Mouse (Mus musculus) liver, adult 2 months (tissue): Measurements from ENCODE around the gene Arid5b.

Source experiments
- CTCF ChIP-seq: fragments of 200-500 bp; IDR thresholded peaks from 2 replicates; pipeline ENCODE4 v1.5.1; 2011; ENCODE audit warnings: low read depth, low read length, control low read depth
- POLR2A ChIP-seq: fragments of 200-500 bp; IDR thresholded peaks from 2 replicates; pipeline ENCODE4 v1.6.1; 2011; ENCODE audit warnings: low read length, control low read depth; ENCODE audit not compliant: insufficient read depth; ENCODE audit errors: extremely low read depth

- TF ChIP-seq CTCF (peak; percentile 9; the same call in 1 of the 2 replicates), POLR2A (no peak)
Observed at GRCm38 (mm10) chr10:68050882-68051281, 227.7 kb downstream of the Arid5b start.
